Mouse (Mus musculus): ENCODE measurements around the gene Atxn1l. TPM values are rescaled to one million over a fixed set of nuclear protein-coding genes. Genes with fewer than 3 reads are reported as not detected.
A peak's percentile ranks its signal among the peaks of the same experiment; 100 is the strongest.

Gene Atxn1l
- polyA plus RNA-seq, 1 experiment from 2014 or later = 6.4 TPM

- no peak overlapping the region for H3K4me3 ChIP-seq (ENCODE audit: low read depth, low read length)
- no peaks in the 10 kb centered on the region for H3K27me3 ChIP-seq (ENCODE audit: control insufficient read depth, insufficient read depth, low read length)
- DNase-seq (ENCODE audit: low spot score) = no peak
- H3K36me3 ChIP-seq (ENCODE audit: control insufficient read depth, insufficient read depth, low read length) = no peaks in the 10 kb centered on the region
- ATAC-seq (ENCODE audit: insufficient number of reproducible peaks, low FRiP score, low TSS enrichment, low read depth) = no peak
- H3K27ac ChIP-seq (replicated peaks; ENCODE audit: low read depth, low read length) = no peak overlapping the region
- no peaks in the 10 kb centered on the region for H3K9me3 ChIP-seq (ENCODE audit: control insufficient read depth, low read length)
- no peaks in the 10 kb centered on the region for H3K4me1 ChIP-seq (ENCODE audit: control insufficient read depth, insufficient read depth, low read length)
- H3K9ac ChIP-seq (ENCODE audit: low read length) = no peak overlapping the region
- WGBS = 65% methylated on average over 5 of the region's 5 CpGs
- H3K4me2 ChIP-seq (ENCODE audit: low read depth, severe bottlenecking) = no peak overlapping the region
Observed at GRCm38 (mm10) chr8:109750274-109750673, 12.7 kb upstream of the Atxn1l start.

GRCm38 (mm10) chr8:109747468-109748199 lies 10.1 kb upstream of the Atxn1l start:
- 87% methylated on average over 8 of the region's 12 CpGs for WGBS
- no peaks in the 10 kb centered on the region for H3K4me1 ChIP-seq (ENCODE audit: control insufficient read depth, insufficient read depth, low read length)
- no peak overlapping the region for H3K4me2 ChIP-seq (ENCODE audit: low read depth, severe bottlenecking)
- H3K4me3 ChIP-seq (ENCODE audit: low read depth, low read length) = no peak overlapping the region
- H3K27ac ChIP-seq (replicated peaks; ENCODE audit: low read depth, low read length) = no peak overlapping the region
- H3K36me3 ChIP-seq (ENCODE audit: control insufficient read depth, insufficient read depth, low read length) = no peaks in the 10 kb centered on the region
- H3K9me3 ChIP-seq (ENCODE audit: control insufficient read depth, low read length) = no peaks in the 10 kb centered on the region
- ATAC-seq (ENCODE audit: insufficient number of reproducible peaks, low FRiP score, low TSS enrichment, low read depth) (no peak), DNase-seq (ENCODE audit: low spot score) (no peak)
- no peak overlapping the region for H3K9ac ChIP-seq (ENCODE audit: low read length)
- no peaks in the 10 kb centered on the region for H3K27me3 ChIP-seq (ENCODE audit: control insufficient read depth, insufficient read depth, low read length)

- 85% methylated on average over 1 of the region's 1 CpGs for WGBS
- Histone ChIP-seq H3K36me3 (ENCODE audit: control insufficient read depth, insufficient read depth, low read length) (peaks cover 7% of the 10 kb centered on the region), H3K9ac (ENCODE audit: low read length) (peak overlapping the region; percentile 96), H3K4me2 (ENCODE audit: low read depth, severe bottlenecking) (peak overlapping the region; percentile 71; the same call in 1 of the 2 replicates), H3K9me3 (ENCODE audit: control insufficient read depth, low read length) (no peaks in the 10 kb centered on the region), H3K27me3 (ENCODE audit: control insufficient read depth, insufficient read depth, low read length) (no peaks in the 10 kb centered on the region), H3K4me1 (ENCODE audit: control insufficient read depth, insufficient read depth, low read length) (0 out of 2 replicates have a peak, but pooled peaks cover 2% of the 10 kb centered on the region), H3K27ac (replicated peaks; ENCODE audit: low read depth, low read length) (no peak overlapping the region), H3K4me3 (ENCODE audit: low read depth, low read length) (peak overlapping the region; percentile 84)
- ATAC-seq (ENCODE audit: insufficient number of reproducible peaks, low FRiP score, low TSS enrichment, low read depth) = no peak
- no peak for DNase-seq (ENCODE audit: low spot score)
Observed at GRCm38 (mm10) chr8:109738049-109738380, 476 bp upstream of the Atxn1l start.

- H3K9me3 ChIP-seq (ENCODE audit: control insufficient read depth, low read length) = no peaks in the 10 kb centered on the region
- H3K27ac ChIP-seq (replicated peaks; ENCODE audit: low read depth, low read length) = no peak overlapping the region
- DNase-seq (ENCODE audit: low spot score) = no peak
- peaks cover 17% of the 10 kb centered on the region for H3K36me3 ChIP-seq (ENCODE audit: control insufficient read depth, insufficient read depth, low read length)
- peak overlapping the region; percentile 96 for H3K9ac ChIP-seq (ENCODE audit: low read length)
- 13% methylated on average over 8 of the region's 8 CpGs for WGBS
- peak; percentile 26; the same call in 1 of the 2 replicates for ATAC-seq (ENCODE audit: insufficient number of reproducible peaks, low FRiP score, low TSS enrichment, low read depth)
- H3K4me2 ChIP-seq (ENCODE audit: low read depth, severe bottlenecking) = peak overlapping the region; percentile 71
- no peaks in the 10 kb centered on the region for H3K27me3 ChIP-seq (ENCODE audit: control insufficient read depth, insufficient read depth, low read length)
- 0 out of 2 replicates have a peak, but pooled peaks cover 2% of the 10 kb centered on the region for H3K4me1 ChIP-seq (ENCODE audit: control insufficient read depth, insufficient read depth, low read length)
- peak overlapping the region; percentile 84 for H3K4me3 ChIP-seq (ENCODE audit: low read depth, low read length)
Observed at GRCm38 (mm10) chr8:109736819-109737218, 720 bp downstream of the Atxn1l start.

GRCm38 (mm10) chr8:109734018-109734417 lies 3.5 kb downstream of the Atxn1l start:
- H3K9me3 ChIP-seq (ENCODE audit: control insufficient read depth, low read length) = no peaks in the 10 kb centered on the region
- H3K27ac ChIP-seq (replicated peaks; ENCODE audit: low read depth, low read length) = no peak overlapping the region
- ATAC-seq (ENCODE audit: insufficient number of reproducible peaks, low FRiP score, low TSS enrichment, low read depth) (no peak), DNase-seq (ENCODE audit: low spot score) (no peak)
- H3K36me3 ChIP-seq (ENCODE audit: control insufficient read depth, insufficient read depth, low read length) = peaks cover 24% of the 10 kb centered on the region
- H3K4me3 ChIP-seq (ENCODE audit: low read depth, low read length) = no peak overlapping the region
- H3K4me2 ChIP-seq (ENCODE audit: low read depth, severe bottlenecking) = no peak overlapping the region
- H3K4me1 ChIP-seq (ENCODE audit: control insufficient read depth, insufficient read depth, low read length) = 0 out of 2 replicates have a peak, but pooled peaks cover 2% of the 10 kb centered on the region
- no peak overlapping the region for H3K9ac ChIP-seq (ENCODE audit: low read length)
- WGBS = 90% methylated on average over 3 of the region's 3 CpGs
- no peaks in the 10 kb centered on the region for H3K27me3 ChIP-seq (ENCODE audit: control insufficient read depth, insufficient read depth, low read length)

- ATAC-seq (ENCODE audit: insufficient number of reproducible peaks, low FRiP score, low TSS enrichment, low read depth) (no peak), DNase-seq (ENCODE audit: low spot score) (no peak)
- 85% methylated on average over 3 of the region's 3 CpGs for WGBS
- no peak overlapping the region for H3K4me3 ChIP-seq (ENCODE audit: low read depth, low read length)
- no peak overlapping the region for H3K9ac ChIP-seq (ENCODE audit: low read length)
- H3K4me2 ChIP-seq (ENCODE audit: low read depth, severe bottlenecking) = no peak overlapping the region
- H3K9me3 ChIP-seq (ENCODE audit: control insufficient read depth, low read length) = no peaks in the 10 kb centered on the region
- no peaks in the 10 kb centered on the region for H3K4me1 ChIP-seq (ENCODE audit: control insufficient read depth, insufficient read depth, low read length)
- H3K27me3 ChIP-seq (ENCODE audit: control insufficient read depth, insufficient read depth, low read length) = no peaks in the 10 kb centered on the region
- no peak overlapping the region for H3K27ac ChIP-seq (replicated peaks; ENCODE audit: low read depth, low read length)
- H3K36me3 ChIP-seq (ENCODE audit: control insufficient read depth, insufficient read depth, low read length) = peaks cover 24% of the 10 kb centered on the region
Observed at GRCm38 (mm10) chr8:109731012-109731411, 6.5 kb downstream of the Atxn1l start.

GRCm38 (mm10) chr8:109725106-109725505 lies 12.4 kb downstream of the Atxn1l start:
- Histone ChIP-seq H3K36me3 (ENCODE audit: control insufficient read depth, insufficient read depth, low read length) (peaks cover 32% of the 10 kb centered on the region; the same call in 1 of the 2 replicates), H3K27ac (replicated peaks; ENCODE audit: low read depth, low read length) (no peak overlapping the region), H3K9ac (ENCODE audit: low read length) (no peak overlapping the region), H3K4me2 (ENCODE audit: low read depth, severe bottlenecking) (no peak overlapping the region), H3K4me3 (ENCODE audit: low read depth, low read length) (no peak overlapping the region), H3K27me3 (ENCODE audit: control insufficient read depth, insufficient read depth, low read length) (no peaks in the 10 kb centered on the region), H3K4me1 (ENCODE audit: control insufficient read depth, insufficient read depth, low read length) (no peaks in the 10 kb centered on the region), H3K9me3 (ENCODE audit: control insufficient read depth, low read length) (no peaks in the 10 kb centered on the region)
- DNase-seq (ENCODE audit: low spot score) (no peak), ATAC-seq (ENCODE audit: insufficient number of reproducible peaks, low FRiP score, low TSS enrichment, low read depth) (no peak)
- WGBS = 94% methylated on average over 3 of the region's 3 CpGs

- Histone ChIP-seq H3K4me2 (ENCODE audit: low read depth, severe bottlenecking) (no peak overlapping the region), H3K4me1 (ENCODE audit: control insufficient read depth, insufficient read depth, low read length) (no peaks in the 10 kb centered on the region), H3K9ac (ENCODE audit: low read length) (no peak overlapping the region), H3K9me3 (ENCODE audit: control insufficient read depth, low read length) (no peaks in the 10 kb centered on the region), H3K27me3 (ENCODE audit: control insufficient read depth, insufficient read depth, low read length) (no peaks in the 10 kb centered on the region), H3K36me3 (ENCODE audit: control insufficient read depth, insufficient read depth, low read length) (peaks cover 22% of the 10 kb centered on the region), H3K4me3 (ENCODE audit: low read depth, low read length) (no peak overlapping the region), H3K27ac (replicated peaks; ENCODE audit: low read depth, low read length) (no peak overlapping the region)
- no peak for ATAC-seq (ENCODE audit: insufficient number of reproducible peaks, low FRiP score, low TSS enrichment, low read depth)
- 96% methylated on average over 5 of the region's 5 CpGs for WGBS
- DNase-seq (ENCODE audit: low spot score) = no peak
Observed at GRCm38 (mm10) chr8:109714961-109715360, 22.6 kb downstream of the Atxn1l start.

All from limb, embryonic 11.5 days (tissue).